Mouse (Mus musculus): ENCODE data around the gene Mrpl52. TPM values are rescaled to one million over a fixed set of nuclear protein-coding genes. Genes with fewer than 3 reads are reported as not detected.
A peak's percentile ranks its signal among the peaks of the same experiment; 100 is the strongest.

The Mrpl52 gene
- 185 and 290 TPM in 2 replicates for polyA plus RNA-seq (2012; rRNA removed)

- DNase-seq, result peak; percentile 91
- Histone ChIP-seq H3K4me1 (ENCODE audit: control insufficient read depth, insufficient read depth, low read length) (peaks cover 11% of the 10 kb centered on the region), H3K4me3 (replicated peaks; ENCODE audit: extremely low read depth, low read depth, low read length) (peak within 1 kb of the TSS; percentile 98)
- TF ChIP-seq POLR2A (IDR thresholded peaks at IDR 0.05; ENCODE audit: borderline replicate concordance, extremely low read depth, low read depth, low read length) (peak; percentile 88; the same call in 1 of the 2 replicates), CTCF (IDR thresholded peaks at IDR 0.05; ENCODE audit: insufficient read depth, low read length) (no peak)
- WGBS, result 1% methylated on average over 48 of the region's 48 CpGs
These were observed at the start of gene Mrpl52 for GRCm38 (mm10) chr14:54426689-54427398. Gene Mrpl52 (plus strand): TSS chr14:54426909.

GRCm38 (mm10) chr14:54377166-54377565, 49.5 kb upstream of the Mrpl52 start:
- WGBS, result 51% methylated on average over 6 of the region's 6 CpGs

DNA sequence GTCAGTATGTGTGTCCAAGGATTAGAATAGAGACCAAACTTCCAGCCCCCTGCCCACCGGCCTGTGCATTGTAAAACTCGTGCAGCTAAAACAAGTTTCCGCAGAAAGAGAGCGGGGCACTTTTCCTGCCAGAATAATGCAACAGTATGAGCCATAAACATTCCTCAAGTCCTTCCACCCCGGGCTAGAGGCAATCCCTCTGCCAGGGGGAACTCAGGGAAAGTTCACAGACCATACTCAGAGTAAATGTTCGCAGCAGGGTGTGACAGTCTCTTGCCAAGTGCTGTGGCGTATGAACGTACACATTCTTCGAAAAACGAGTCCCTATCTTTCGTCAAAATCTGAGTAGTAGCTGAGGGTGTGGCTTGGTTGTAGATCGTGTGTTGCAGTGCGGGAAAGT, 47.1 kb upstream of the Mrpl52 start:
- no peak for DNase-seq
- H3K4me3 ChIP-seq (replicated peaks; ENCODE audit: extremely low read depth, low read depth, low read length), result no peak overlapping the region
- H3K4me1 ChIP-seq (ENCODE audit: control insufficient read depth, insufficient read depth, low read length), result no peaks in the 10 kb centered on the region; the same call in 1 of the 2 replicates
- no peak for TF ChIP-seq CTCF (IDR thresholded peaks at IDR 0.05; ENCODE audit: insufficient read depth, low read length)
- TF ChIP-seq POLR2A (IDR thresholded peaks at IDR 0.05; ENCODE audit: borderline replicate concordance, extremely low read depth, low read depth, low read length), result no peak
- 47% methylated on average over 13 of the region's 13 CpGs for WGBS

More at GRCm38 (mm10) chr14:54377166-54377565, 49.5 kb upstream of the Mrpl52 start:
- no peak overlapping the region for H3K4me3 ChIP-seq (replicated peaks; ENCODE audit: extremely low read depth, low read depth, low read length)
- H3K4me1 ChIP-seq (ENCODE audit: control insufficient read depth, insufficient read depth, low read length), result no peaks in the 10 kb centered on the region
- TF ChIP-seq CTCF (IDR thresholded peaks at IDR 0.05; ENCODE audit: insufficient read depth, low read length), result no peak
- no peak for TF ChIP-seq POLR2A (IDR thresholded peaks at IDR 0.05; ENCODE audit: borderline replicate concordance, extremely low read depth, low read depth, low read length)
- DNase-seq, result no peak

GRCm38 (mm10) chr14:54380616-54381015, 46.1 kb upstream of the Mrpl52 start:
- no peak for DNase-seq
- no peaks in the 10 kb centered on the region; the same call in 1 of the 2 replicates for H3K4me1 ChIP-seq (ENCODE audit: control insufficient read depth, insufficient read depth, low read length)
- WGBS, result 79% methylated on average over 4 of the region's 4 CpGs
- TF ChIP-seq POLR2A (IDR thresholded peaks at IDR 0.05; ENCODE audit: borderline replicate concordance, extremely low read depth, low read depth, low read length) (no peak), CTCF (IDR thresholded peaks at IDR 0.05; ENCODE audit: insufficient read depth, low read length) (no peak)
- no peak overlapping the region for H3K4me3 ChIP-seq (replicated peaks; ENCODE audit: extremely low read depth, low read depth, low read length)

DNA sequence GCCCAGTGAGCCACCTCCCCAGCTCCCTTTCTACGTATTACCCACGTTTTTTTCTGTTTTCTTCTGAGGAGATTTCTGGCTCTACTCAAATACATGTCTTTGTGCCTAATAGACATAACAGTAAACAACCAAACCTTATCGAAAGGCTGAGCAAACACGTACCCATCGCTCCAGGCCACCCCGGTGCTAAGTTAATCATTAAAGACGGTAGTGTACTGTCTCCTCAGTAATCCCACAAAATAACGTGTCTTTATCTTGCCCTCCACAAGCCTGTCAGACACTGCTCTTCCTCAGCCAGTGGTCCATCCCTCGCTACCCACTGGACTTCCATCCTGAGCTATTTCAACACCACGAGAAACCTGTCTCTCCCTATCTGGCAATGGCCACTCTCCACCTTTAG, 44.9 kb upstream of the Mrpl52 start:
- no peaks in the 10 kb centered on the region; the same call in 1 of the 2 replicates for H3K4me1 ChIP-seq (ENCODE audit: control insufficient read depth, insufficient read depth, low read length)
- 73% methylated on average over 10 of the region's 10 CpGs for WGBS
- no peak for DNase-seq
- no peak overlapping the region for H3K4me3 ChIP-seq (replicated peaks; ENCODE audit: extremely low read depth, low read depth, low read length)
- TF ChIP-seq POLR2A (IDR thresholded peaks at IDR 0.05; ENCODE audit: borderline replicate concordance, extremely low read depth, low read depth, low read length), result no peak
- no peak for TF ChIP-seq CTCF (IDR thresholded peaks at IDR 0.05; ENCODE audit: insufficient read depth, low read length)

DNA sequence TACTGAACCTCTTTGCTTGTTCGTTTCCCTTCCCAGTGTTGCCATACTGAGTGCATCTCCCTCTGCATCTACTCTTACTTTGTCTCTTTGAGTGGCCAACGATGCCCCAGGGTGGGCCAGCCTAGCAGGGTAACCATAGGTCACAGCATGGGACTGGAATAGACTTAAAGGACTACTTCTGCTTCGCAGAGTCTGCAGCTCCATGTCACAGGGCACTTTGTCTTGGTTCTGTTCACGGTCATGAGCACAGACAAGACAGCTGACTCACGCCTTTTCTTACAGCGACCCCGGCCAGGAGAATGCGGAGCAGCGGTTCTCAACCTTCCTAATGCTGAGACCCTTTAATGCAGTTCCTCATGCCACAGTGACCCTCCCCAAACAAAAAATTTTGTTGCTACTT, 44.1 kb upstream of the Mrpl52 start:
- no peak overlapping the region for H3K4me3 ChIP-seq (replicated peaks; ENCODE audit: extremely low read depth, low read depth, low read length)
- no peaks in the 10 kb centered on the region; the same call in 1 of the 2 replicates for H3K4me1 ChIP-seq (ENCODE audit: control insufficient read depth, insufficient read depth, low read length)
- no peak for TF ChIP-seq CTCF (IDR thresholded peaks at IDR 0.05; ENCODE audit: insufficient read depth, low read length)
- no peak for TF ChIP-seq POLR2A (IDR thresholded peaks at IDR 0.05; ENCODE audit: borderline replicate concordance, extremely low read depth, low read depth, low read length)
- no peak for DNase-seq
- 83% methylated on average over 9 of the region's 9 CpGs for WGBS

GRCm38 (mm10) chr14:54383355-54383771, 43.3 kb upstream of the Mrpl52 start:
- TF ChIP-seq POLR2A (IDR thresholded peaks at IDR 0.05; ENCODE audit: borderline replicate concordance, extremely low read depth, low read depth, low read length), result no peak
- TF ChIP-seq CTCF (IDR thresholded peaks at IDR 0.05; ENCODE audit: insufficient read depth, low read length), result no peak
- Histone ChIP-seq H3K4me3 (replicated peaks; ENCODE audit: extremely low read depth, low read depth, low read length) (no peak overlapping the region), H3K4me1 (ENCODE audit: control insufficient read depth, insufficient read depth, low read length) (no peaks in the 10 kb centered on the region; the same call in 1 of the 2 replicates)
- no peak for DNase-seq
- WGBS, result 39% methylated on average over 4 of the region's 4 CpGs

GRCm38 (mm10) chr14:54384396-54384795, 42.3 kb upstream of the Mrpl52 start:
- TF ChIP-seq POLR2A (IDR thresholded peaks at IDR 0.05; ENCODE audit: borderline replicate concordance, extremely low read depth, low read depth, low read length) (no peak), CTCF (IDR thresholded peaks at IDR 0.05; ENCODE audit: insufficient read depth, low read length) (no peak)
- Histone ChIP-seq H3K4me1 (ENCODE audit: control insufficient read depth, insufficient read depth, low read length) (no peaks in the 10 kb centered on the region; the same call in 1 of the 2 replicates), H3K4me3 (replicated peaks; ENCODE audit: extremely low read depth, low read depth, low read length) (no peak overlapping the region)
- no peak for DNase-seq
- 87% methylated on average over 8 of the region's 8 CpGs for WGBS

DNA sequence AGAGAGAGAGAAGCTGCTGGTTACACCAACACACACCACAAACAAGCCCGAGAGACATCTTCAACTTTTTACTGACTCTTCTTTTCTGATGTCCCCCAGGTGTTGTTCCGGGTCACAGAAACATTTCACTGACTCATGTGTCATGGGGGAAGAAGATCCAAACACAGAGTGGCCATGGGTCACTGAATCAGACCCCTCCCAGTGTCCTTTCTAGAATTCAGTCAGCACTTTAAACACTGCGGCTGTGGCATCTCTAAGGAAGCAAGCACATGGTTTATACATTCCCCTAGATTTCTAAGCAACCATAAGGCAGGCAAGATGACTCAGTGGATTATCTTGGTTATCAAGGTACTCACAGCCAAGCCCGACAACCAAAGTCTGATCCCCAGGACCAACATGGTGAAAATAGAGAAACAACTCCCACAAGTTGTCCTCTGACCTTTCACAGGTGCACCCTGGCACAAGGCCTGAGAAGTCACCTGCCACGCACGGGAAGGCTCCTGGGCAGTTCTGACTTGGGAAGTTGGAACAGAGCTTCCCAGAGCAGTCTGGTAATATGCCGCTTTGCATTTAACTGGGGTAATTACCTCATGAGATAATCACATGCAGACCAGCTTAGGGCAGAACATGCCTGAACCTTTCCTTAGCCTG, 40.6 kb upstream of the Mrpl52 start:
- DNase-seq, result no peak
- WGBS, result 88% methylated on average over 7 of the region's 7 CpGs

More for the DNA sequence above, 40.6 kb upstream of the Mrpl52 start:
- TF ChIP-seq CTCF (IDR thresholded peaks at IDR 0.05; ENCODE audit: insufficient read depth, low read length) (no peak), POLR2A (IDR thresholded peaks at IDR 0.05; ENCODE audit: borderline replicate concordance, extremely low read depth, low read depth, low read length) (no peak)
- no peaks in the 10 kb centered on the region; the same call in 1 of the 2 replicates for H3K4me1 ChIP-seq (ENCODE audit: control insufficient read depth, insufficient read depth, low read length)
- H3K4me3 ChIP-seq (replicated peaks; ENCODE audit: extremely low read depth, low read depth, low read length), result no peak overlapping the region
